Mouse (Mus musculus): Measurements from ENCODE around the gene Ppp1r17.

DNA sequence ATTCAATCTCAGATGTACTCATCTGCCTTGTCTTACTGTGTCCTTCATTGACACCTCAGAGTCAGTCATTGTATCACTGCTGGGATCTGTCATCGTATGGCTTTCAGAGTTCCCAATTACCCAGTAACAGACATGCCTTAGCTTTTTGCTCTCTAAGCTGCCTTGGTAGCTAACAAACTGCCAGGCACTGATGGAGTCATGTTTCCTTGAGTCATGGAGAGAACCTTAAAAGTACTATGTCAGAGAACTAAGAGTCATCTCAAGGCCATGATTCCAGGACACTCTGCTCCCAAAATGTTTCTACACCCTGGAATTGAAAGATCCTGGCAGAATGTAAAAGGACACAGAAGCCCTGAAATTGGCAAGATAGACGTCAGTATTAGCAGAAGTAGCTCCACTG, 37.5 kb upstream of the Ppp1r17 start:
- TF ChIP-seq GATA1 (IDR thresholded peaks at IDR 0.05; ENCODE audit: borderline replicate concordance, low read length) (no peak), FLI1 (IDR thresholded peaks at IDR 0.05; ENCODE audit: low read length) (no peak)

Measured in megakaryocyte, embryonic 14.5 days (primary cell).